Mouse (Mus musculus) myocyte (in vitro differentiated cells): ENCODE measurements around the gene Cbs. TPM values are rescaled to one million over a fixed set of nuclear protein-coding genes. Genes with fewer than 3 reads are reported as not detected.

Source experiments
- H3K27me3 ChIP-seq: one replicate; pipeline ENCODE4 v1.6.1; 2011; ENCODE audit not compliant: control insufficient read depth, insufficient read depth, insufficient read length
- H3K36me3 ChIP-seq: one replicate; pipeline ENCODE4 v1.6.1; 2011; ENCODE audit not compliant: control insufficient read depth, insufficient read depth
- H3K4me2 ChIP-seq: one replicate; pipeline ENCODE4 v1.6.1; 2011; ENCODE audit warnings: low read depth, control low read depth
- H3K4me3 ChIP-seq: one replicate; pipeline ENCODE4 v1.5.1; 2011; ENCODE audit warnings: mild to moderate bottlenecking, control low read depth, moderate library complexity
- H3K79me2 ChIP-seq: one replicate; pipeline ENCODE4 v1.6.1; 2011; ENCODE audit not compliant: control insufficient read depth, insufficient read depth
- H3ac ChIP-seq: one replicate; pipeline ENCODE4 v1.6.1; 2011; ENCODE audit not compliant: control insufficient read depth, insufficient read length
- CEBPB ChIP-seq: IDR thresholded peaks from 2 replicates; pipeline ENCODE4 v1.6.1; 2011; ENCODE audit warnings: mild to moderate bottlenecking, moderate library complexity; ENCODE audit not compliant: poor library complexity, insufficient read depth, severe bottlenecking
- E2F4 ChIP-seq: IDR thresholded peaks from one replicate; pipeline ENCODE4 v1.6.1; 2011; ENCODE audit warnings: mild to moderate bottlenecking, control low read depth, moderate library complexity; ENCODE audit not compliant: insufficient read depth
- MAX ChIP-seq: IDR thresholded peaks from one replicate; pipeline ENCODE4 v1.6.1; 2011; ENCODE audit warnings: low read depth, mild to moderate bottlenecking, control low read depth
- MYOD1 ChIP-seq, 3 experiments: IDR thresholded peaks; one replicate each; pipeline ENCODE4 v1.6.1; 2011; ENCODE audit warnings: control low read depth in 2 of 3, low read depth in 2 of 3, mild to moderate bottlenecking in 2 of 3, moderate library complexity in 1 of 3; ENCODE audit not compliant: insufficient read length in 2 of 3, control insufficient read depth in 1 of 3
- MYOG ChIP-seq, 3 experiments: IDR thresholded peaks; one replicate each; pipeline ENCODE4 v1.6.1; 2011; ENCODE audit warnings: control low read depth in 2 of 3, low read depth in 2 of 3, mild to moderate bottlenecking in 2 of 3; ENCODE audit not compliant: insufficient read length in 2 of 3, control insufficient read depth in 1 of 3, insufficient read depth in 1 of 3
- POLR2A ChIP-seq: IDR thresholded peaks from one replicate; pipeline ENCODE4 v1.6.1; 2011; ENCODE audit warnings: low read depth, mild to moderate bottlenecking, control low read depth, moderate library complexity; ENCODE audit not compliant: insufficient read length
- POLR2AphosphoS2 ChIP-seq: IDR thresholded peaks from one replicate; pipeline ENCODE4 v1.6.1; 2011; ENCODE audit warnings: low read depth, control low read depth; ENCODE audit not compliant: insufficient read length
- REST ChIP-seq: IDR thresholded peaks from one replicate; pipeline ENCODE4 v1.6.1; 2011; ENCODE audit warnings: mild to moderate bottlenecking, control low read depth, moderate library complexity; ENCODE audit not compliant: insufficient read depth, insufficient read length
- SRF ChIP-seq: IDR thresholded peaks from one replicate; pipeline ENCODE4 v1.6.1; 2011; ENCODE audit warnings: low read depth; ENCODE audit not compliant: control insufficient read depth, insufficient read length
- TCF12 ChIP-seq: IDR thresholded peaks from one replicate; pipeline ENCODE4 v1.6.1; 2011; ENCODE audit warnings: mild to moderate bottlenecking, control low read depth; ENCODE audit not compliant: poor library complexity, insufficient read depth, severe bottlenecking
- TCF3 ChIP-seq: IDR thresholded peaks from one replicate; pipeline ENCODE4 v1.6.1; 2011; ENCODE audit warnings: low read depth, control low read depth; ENCODE audit not compliant: insufficient read length
- USF1 ChIP-seq: IDR thresholded peaks from one replicate; pipeline ENCODE4 v1.6.1; 2011; ENCODE audit warnings: low read depth, mild to moderate bottlenecking, control low read depth, moderate library complexity
- polyA plus RNA-seq: library from polyadenylated mRNA; unstranded; fragments of >200 nt; fragmentation: generic; extraction: Trizol; gene quantifications from one replicate; pipeline ENCODE4 v1.2.1, GENCODE M21; 2012; ENCODE audit warnings: missing spikeins

Gene Cbs
- polyA plus RNA-seq, 1 experiment: 0.06 TPM

GRCm38 (mm10) chr17:31594590-31594989 is 42.4 kb downstream of the Cbs start:
- no peak overlapping the region for H3ac ChIP-seq
- peaks cover 19% of the 10 kb centered on the region for H3K36me3 ChIP-seq
- no peak for TF ChIP-seq E2F4
- TF ChIP-seq MYOG (IDR thresholded peaks at IDR 0.05; ENCODE audit: control insufficient read depth in 1 of 3, insufficient read depth in 1 of 3, insufficient read length in 2 of 3, low read depth in 2 of 3): no peak
- TF ChIP-seq POLR2A: no peak
- TF ChIP-seq MAX: no peak
- no peak for TF ChIP-seq TCF12
- no peak for TF ChIP-seq SRF
- TF ChIP-seq MYOD1 (IDR thresholded peaks at IDR 0.05; ENCODE audit: control insufficient read depth in 1 of 3, insufficient read length in 2 of 3, low read depth in 2 of 3): no peak
- no peak for TF ChIP-seq TCF3
- no peak for TF ChIP-seq REST
- TF ChIP-seq POLR2AphosphoS2: no peak
- no peak for TF ChIP-seq CEBPB
- TF ChIP-seq USF1: no peak

GRCm38 (mm10) chr17:31590846-31591245 is 46.2 kb downstream of the Cbs start:
- TF ChIP-seq CEBPB: no peak
- TF ChIP-seq SRF: no peak
- no peak for TF ChIP-seq E2F4
- no peak for TF ChIP-seq MAX
- TF ChIP-seq TCF3: no peak
- TF ChIP-seq POLR2A: no peak
- no peak for TF ChIP-seq MYOG (IDR thresholded peaks at IDR 0.05; ENCODE audit: control insufficient read depth in 1 of 3, insufficient read depth in 1 of 3, insufficient read length in 2 of 3, low read depth in 2 of 3)
- TF ChIP-seq USF1: no peak
- H3ac ChIP-seq: no peak overlapping the region
- peaks cover 11% of the 10 kb centered on the region for H3K36me3 ChIP-seq
- H3K79me2 ChIP-seq: no peaks in the 10 kb centered on the region
- no peaks in the 10 kb centered on the region for H3K27me3 ChIP-seq
- H3K4me2 ChIP-seq: no peak overlapping the region
- no peak overlapping the region for H3K4me3 ChIP-seq

More at GRCm38 (mm10) chr17:31594590-31594989, 42.4 kb downstream of the Cbs start:
- Histone ChIP-seq H3K79me2 (no peaks in the 10 kb centered on the region), H3K27me3 (no peaks in the 10 kb centered on the region), H3K4me2 (no peak overlapping the region), H3K4me3 (no peak overlapping the region)

- Histone ChIP-seq H3K4me2 (no peak overlapping the region), H3K36me3 (peaks cover 13% of the 10 kb centered on the region), H3ac (no peak overlapping the region), H3K27me3 (no peaks in the 10 kb centered on the region), H3K79me2 (no peaks in the 10 kb centered on the region), H3K4me3 (no peak overlapping the region)
- TF ChIP-seq POLR2A (no peak), POLR2AphosphoS2 (no peak), REST (no peak), CEBPB (no peak), MAX (no peak), SRF (no peak), MYOD1 (IDR thresholded peaks at IDR 0.05; ENCODE audit: control insufficient read depth in 1 of 3, insufficient read length in 2 of 3, low read depth in 2 of 3) (no peak), MYOG (IDR thresholded peaks at IDR 0.05; ENCODE audit: control insufficient read depth in 1 of 3, insufficient read depth in 1 of 3, insufficient read length in 2 of 3, low read depth in 2 of 3) (no peak), TCF3 (no peak), TCF12 (no peak), E2F4 (no peak), USF1 (no peak)
Observed at GRCm38 (mm10) chr17:31588726-31589125, 48.3 kb downstream of the Cbs start.

GRCm38 (mm10) chr17:31588115-31588514 is 48.9 kb downstream of the Cbs start:
- Histone ChIP-seq H3K79me2 (no peaks in the 10 kb centered on the region), H3K36me3 (peaks cover 13% of the 10 kb centered on the region), H3K4me3 (no peak overlapping the region), H3K27me3 (no peaks in the 10 kb centered on the region), H3K4me2 (no peak overlapping the region), H3ac (no peak overlapping the region)
- TF ChIP-seq MYOD1 (IDR thresholded peaks at IDR 0.05; ENCODE audit: control insufficient read depth in 1 of 3, insufficient read length in 2 of 3, low read depth in 2 of 3) (no peak), POLR2A (no peak), SRF (no peak), TCF3 (no peak), CEBPB (no peak), REST (no peak), E2F4 (no peak), MAX (no peak), TCF12 (no peak)

- Histone ChIP-seq H3K4me2 (no peak overlapping the region), H3K79me2 (no peaks in the 10 kb centered on the region), H3K4me3 (no peak overlapping the region), H3K27me3 (no peaks in the 10 kb centered on the region), H3K36me3 (peaks cover 4% of the 10 kb centered on the region), H3ac (no peak overlapping the region)
- no peak for TF ChIP-seq MAX
- TF ChIP-seq TCF12: no peak
- TF ChIP-seq MYOG (IDR thresholded peaks at IDR 0.05; ENCODE audit: control insufficient read depth in 1 of 3, insufficient read depth in 1 of 3, insufficient read length in 2 of 3, low read depth in 2 of 3): no peak
- no peak for TF ChIP-seq USF1
- no peak for TF ChIP-seq CEBPB
- no peak for TF ChIP-seq POLR2A
- TF ChIP-seq E2F4: no peak
- no peak for TF ChIP-seq SRF
- TF ChIP-seq REST: no peak
- TF ChIP-seq TCF3: no peak
- no peak for TF ChIP-seq POLR2AphosphoS2
- no peak for TF ChIP-seq MYOD1 (IDR thresholded peaks at IDR 0.05; ENCODE audit: control insufficient read depth in 1 of 3, insufficient read length in 2 of 3, low read depth in 2 of 3)
Observed at GRCm38 (mm10) chr17:31583781-31584180, 53.3 kb downstream of the Cbs start.
